Mouse (Mus musculus) liver, adult 2 months (tissue): ENCODE measurements around the gene Fstl1.

Source experiments
- CTCF ChIP-seq: fragments of 200-500 bp; IDR thresholded peaks from 2 replicates; pipeline ENCODE4 v1.5.1; 2011; ENCODE audit warnings: low read depth, low read length, control low read depth
- POLR2A ChIP-seq: fragments of 200-500 bp; IDR thresholded peaks from 2 replicates; pipeline ENCODE4 v1.6.1; 2011; ENCODE audit warnings: low read length, control low read depth; ENCODE audit not compliant: insufficient read depth; ENCODE audit errors: extremely low read depth

DNA sequence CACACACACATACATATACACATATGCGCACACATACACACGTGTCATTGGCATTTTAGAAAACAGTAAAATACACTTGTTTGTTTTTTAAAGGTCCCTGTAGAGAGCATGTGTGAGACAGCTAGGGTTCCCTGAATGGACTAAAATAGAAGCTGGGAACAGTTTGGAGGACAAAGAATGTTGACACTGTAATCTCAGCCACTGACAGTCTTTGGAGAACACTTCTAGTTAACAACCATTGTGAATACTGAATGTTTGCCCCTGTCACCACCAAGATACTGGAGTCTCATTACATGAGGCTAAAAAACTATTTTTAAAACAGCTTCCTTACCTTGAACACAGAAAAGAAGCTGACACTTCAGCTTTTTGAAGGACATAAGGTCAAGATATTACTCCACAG lies 19.4 kb upstream of the Fstl1 start:
- TF ChIP-seq POLR2A (no peak), CTCF (no peak)
